Mouse (Mus musculus) midbrain, postnatal 0 days (tissue): ENCODE measurements at regions not wholly inside any gene's neighbourhood (a gene's known extent, or its start where the extent isn't known, plus 50 kb on each side); places are given as distances from the start of the nearest gene placed in this dataset.
"Not testable (repeated sequence)": the region's sequence is repeated elsewhere in the genome, so short reads cannot be mapped to it uniquely, and the experiment has no call there.

Source experiments
- ATAC-seq: fragments of 200-750 bp; cut with Nextera tagmentation; 2 replicates; pipeline ENCODE4 v1.8.0; 2017; ENCODE audit warnings: moderate number of reproducible peaks, mild to moderate bottlenecking, moderate TSS enrichment, moderate library complexity; ENCODE audit not compliant: low FRiP score
- DNase-seq: peaks from one replicate; pipeline ENCODE4 v3.0.0-alpha.2; 2015; ENCODE audit warnings: low spot score
- H3K27ac ChIP-seq: fragments of 300-500 bp; sonication (generic); 2 replicates; pipeline ENCODE4 v1.5.1; 2014; ENCODE audit warnings: low read depth, mild to moderate bottlenecking, low read length, mixed read lengths
- H3K27me3 ChIP-seq: fragments of 300-500 bp; sonication (generic); 2 replicates; pipeline ENCODE4 v1.6.1; 2014; ENCODE audit warnings: low read length, control low read depth, mixed read lengths; ENCODE audit not compliant: insufficient read depth
- H3K36me3 ChIP-seq: fragments of 300-500 bp; sonication (generic); 2 replicates; pipeline ENCODE4 v1.6.1; 2014; ENCODE audit warnings: low read length, control low read depth, mixed read lengths; ENCODE audit not compliant: insufficient read depth
- H3K4me1 ChIP-seq: fragments of 300-500 bp; sonication (generic); 2 replicates; pipeline ENCODE4 v1.6.1; 2014; ENCODE audit warnings: mild to moderate bottlenecking, control low read depth, antibody characterized with exemption, low read length, mixed read lengths; ENCODE audit not compliant: insufficient read depth
- H3K4me2 ChIP-seq: fragments of 300-500 bp; sonication (generic); 2 replicates; pipeline ENCODE4 v1.6.1; 2014; ENCODE audit warnings: low read depth, mild to moderate bottlenecking, low read length, mixed read lengths; ENCODE audit not compliant: poor library complexity, severe bottlenecking
- H3K4me3 ChIP-seq: fragments of 300-500 bp; sonication (generic); 2 replicates; pipeline ENCODE4 v1.5.1; 2014; ENCODE audit warnings: low read depth, mild to moderate bottlenecking, low read length, moderate library complexity
- H3K9ac ChIP-seq: fragments of 300-500 bp; sonication (generic); replicated peaks from 2 replicates; pipeline ENCODE4 v1.6.1; 2014; ENCODE audit warnings: mild to moderate bottlenecking, low read length, moderate library complexity, mixed read lengths; ENCODE audit not compliant: poor library complexity, severe bottlenecking
- H3K9me3 ChIP-seq: fragments of 300-500 bp; sonication (generic); 2 replicates; pipeline ENCODE4 v1.6.1; 2016; ENCODE audit warnings: low read length, control low read depth
- CTCF ChIP-seq: IDR thresholded peaks from 2 replicates; pipeline ENCODE4 v1.5.1; 2016; ENCODE audit warnings: antibody characterized with exemption, mild to moderate bottlenecking
- WGBS: fragments of 180-500 bp; shearing (Covaris S2); extraction: QIAGEN DNeasy Blood & Tissue Kit; methylation state at CpG from one replicate; pipeline ENCODE4 v1.1.7; 2014; 5-methylcytosine and 5-hydroxymethylcytosine counted together

DNA sequence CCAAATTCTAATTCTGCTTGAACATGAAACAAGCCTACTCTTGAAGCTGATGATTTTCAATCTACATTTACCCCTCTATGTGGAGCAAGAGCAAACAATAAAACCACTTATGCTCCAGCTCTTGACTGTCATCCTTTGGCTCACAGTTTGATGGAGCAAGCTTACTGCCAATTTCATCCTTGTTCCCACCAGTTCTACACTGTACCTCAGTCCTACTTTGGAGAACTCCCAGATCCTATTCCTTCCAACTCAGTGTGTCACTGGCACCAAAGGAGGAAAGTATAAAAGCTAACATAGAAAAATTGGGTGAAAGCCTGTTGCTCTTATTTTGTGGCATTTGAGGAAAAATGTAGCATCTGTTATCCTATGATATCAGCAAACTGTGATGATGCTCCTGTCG, 2724.4 kb downstream of the Poteg start:
- Histone ChIP-seq H3K4me3 (no peak overlapping the region), H3K9ac (no peak overlapping the region), H3K4me1 (no peaks in the 10 kb centered on the region), H3K9me3 (no peaks in the 10 kb centered on the region), H3K27me3 (no peaks in the 10 kb centered on the region), H3K36me3 (no peaks in the 10 kb centered on the region), H3K27ac (no peak overlapping the region), H3K4me2 (no peak overlapping the region)
- ATAC-seq = no peak
- DNase-seq = no peak
- WGBS = 71% methylated on average over 1 of the region's 1 CpGs
- no peak for TF ChIP-seq CTCF

DNA sequence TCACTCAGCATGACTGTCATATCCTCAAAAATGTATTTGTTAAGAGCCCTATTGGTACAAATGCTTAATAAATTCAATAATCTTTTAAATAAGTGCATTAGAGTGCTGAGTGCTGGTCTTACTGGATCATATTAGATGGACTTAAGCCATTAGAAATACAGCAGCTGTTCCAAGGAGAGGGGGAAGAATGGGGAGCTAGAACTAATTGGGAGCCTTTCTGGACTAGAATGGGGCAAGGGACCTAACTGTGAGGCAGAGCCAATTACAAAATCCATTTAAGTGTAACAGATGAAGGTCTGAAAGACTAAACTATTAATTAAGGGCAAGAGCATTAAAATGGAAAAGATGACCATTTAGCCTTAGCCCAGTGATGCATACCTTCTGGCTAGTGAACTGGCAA, 2755.3 kb downstream of the Poteg start:
- not testable (repeated sequence) for H3K27me3 ChIP-seq

DNA sequence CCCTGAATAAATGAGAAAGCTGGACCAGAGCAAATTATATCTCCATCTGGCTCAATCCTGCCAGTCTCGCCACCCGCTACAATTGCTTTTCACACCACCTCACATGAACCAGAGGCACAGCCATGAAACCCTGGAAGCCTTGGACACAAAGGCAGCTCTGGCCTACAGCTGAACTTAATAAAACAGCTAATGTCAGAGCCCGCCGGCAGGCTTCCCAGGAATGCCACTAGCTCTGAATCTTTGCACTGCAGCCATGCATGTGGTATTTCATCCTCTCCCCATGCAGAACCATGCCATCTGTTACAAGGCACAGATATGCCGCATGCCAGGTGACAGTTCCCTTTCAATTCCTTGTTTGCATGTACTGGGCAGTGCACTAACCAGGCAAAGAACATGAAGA, 2779.9 kb downstream of the Poteg start:
- no peak for TF ChIP-seq CTCF
- no peak; the same call in 1 of the 2 replicates for ATAC-seq
- no peak overlapping the region for H3K27ac ChIP-seq
- H3K27me3 ChIP-seq = no peaks in the 10 kb centered on the region
- H3K4me1 ChIP-seq = no peaks in the 10 kb centered on the region
- DNase-seq = peak; percentile 84
- no peak overlapping the region for H3K4me2 ChIP-seq
- H3K36me3 ChIP-seq = no peaks in the 10 kb centered on the region
- no peak overlapping the region for H3K4me3 ChIP-seq
- no peak overlapping the region for H3K9ac ChIP-seq
- no peaks in the 10 kb centered on the region for H3K9me3 ChIP-seq
- WGBS = 70% methylated on average over 5 of the region's 5 CpGs

More for the DNA sequence above, 2755.3 kb downstream of the Poteg start:
- H3K4me1 ChIP-seq, H3K9me3 ChIP-seq, H3K4me2 ChIP-seq, H3K36me3 ChIP-seq, H3K9ac ChIP-seq, H3K27ac ChIP-seq, H3K4me3 ChIP-seq, ATAC-seq, DNase-seq: not testable (repeated sequence)

- no peak overlapping the region for H3K27ac ChIP-seq
- no peak overlapping the region for H3K4me3 ChIP-seq
- no peaks in the 10 kb centered on the region for H3K4me1 ChIP-seq
- no peaks in the 10 kb centered on the region for H3K9me3 ChIP-seq
- WGBS = 68% methylated on average over 1 of the region's 1 CpGs
- no peak for ATAC-seq
- H3K4me2 ChIP-seq = no peak overlapping the region
- no peaks in the 10 kb centered on the region for H3K36me3 ChIP-seq
- no peak overlapping the region for H3K9ac ChIP-seq
- H3K27me3 ChIP-seq = no peaks in the 10 kb centered on the region
- TF ChIP-seq CTCF = no peak
- DNase-seq = no peak
Observed at GRCm38 (mm10) chr8:30233266-30233665, 2785.8 kb downstream of the Poteg start.

DNA sequence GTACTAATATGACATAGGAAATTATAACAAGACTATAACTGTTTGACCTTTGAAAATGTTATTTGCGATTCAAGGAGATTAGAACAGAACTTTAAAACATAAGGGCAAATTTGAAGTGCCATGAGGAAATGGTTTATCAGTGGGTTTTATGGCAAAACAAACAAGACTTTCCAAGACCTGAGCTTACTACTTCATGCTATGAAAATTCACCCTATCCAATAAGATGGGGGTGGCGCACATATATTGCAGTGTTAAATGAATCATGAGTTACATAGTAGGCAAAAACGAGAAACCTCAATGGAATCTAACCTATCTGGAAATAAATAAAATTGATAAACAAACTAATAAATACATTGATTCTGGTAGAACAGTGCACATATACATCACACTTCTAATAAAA, 2804.3 kb downstream of the Poteg start:
- Histone ChIP-seq H3K4me1 (no peaks in the 10 kb centered on the region), H3K27me3 (no peaks in the 10 kb centered on the region), H3K9ac (no peak overlapping the region), H3K9me3 (no peaks in the 10 kb centered on the region), H3K4me2 (no peak overlapping the region), H3K27ac (no peak overlapping the region), H3K36me3 (no peaks in the 10 kb centered on the region), H3K4me3 (no peak overlapping the region)
- no peak for DNase-seq
- ATAC-seq = no peak
- TF ChIP-seq CTCF = no peak
- 93% methylated on average over 3 of the region's 3 CpGs for WGBS

- H3K9me3 ChIP-seq = no peaks in the 10 kb centered on the region
- no peak overlapping the region for H3K27ac ChIP-seq
- WGBS = 81% methylated on average over 6 of the region's 6 CpGs
- TF ChIP-seq CTCF = no peak
- no peaks in the 10 kb centered on the region for H3K4me1 ChIP-seq
- ATAC-seq = no peak
- no peak overlapping the region for H3K4me2 ChIP-seq
- H3K4me3 ChIP-seq = no peak overlapping the region
- H3K9ac ChIP-seq = no peak overlapping the region
- no peaks in the 10 kb centered on the region for H3K27me3 ChIP-seq
- DNase-seq = no peak
- H3K36me3 ChIP-seq = no peaks in the 10 kb centered on the region
Observed at GRCm38 (mm10) chr8:30269949-30270910, 2822.8 kb downstream of the Poteg start.
